Mouse (Mus musculus): ENCODE results near the gene Gemin5. TPM values are rescaled to one million over a fixed set of nuclear protein-coding genes. Genes with fewer than 3 reads are reported as not detected.
"Not testable (repeated sequence)": the region's sequence is repeated elsewhere in the genome, so short reads cannot be mapped to it uniquely, and the experiment has no call there.

Gene Gemin5
- polyA plus RNA-seq, 1 experiment from 2014 or later = 11.6 TPM

DNA sequence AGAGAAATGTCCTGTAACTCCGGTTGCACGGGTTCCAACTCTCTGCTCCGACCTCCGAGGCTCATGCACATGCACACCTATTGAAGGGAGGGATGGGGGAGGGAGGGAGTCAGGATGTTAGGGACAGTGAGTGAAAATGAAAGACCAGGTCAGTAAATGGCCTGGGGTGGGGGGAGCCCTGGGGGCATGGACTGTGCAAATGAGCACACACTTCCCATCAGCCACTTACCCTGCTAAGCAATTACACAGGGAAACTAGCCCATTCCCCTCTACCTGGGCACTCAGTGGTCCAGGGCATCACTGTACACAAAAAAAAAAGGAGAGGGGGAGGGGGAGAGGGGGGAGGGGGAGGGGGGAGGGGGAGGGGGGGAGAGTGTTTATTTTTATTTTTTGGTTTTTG is 30.3 kb upstream of the Gemin5 start:
- Histone ChIP-seq H3K27ac (no peak overlapping the region), H3K9ac (ENCODE audit: low read depth, low read length) (no peak overlapping the region; the same call in 1 of the 2 replicates), H3K4me3 (replicated peaks; ENCODE audit: low read depth, low read length) (peak overlapping the region; percentile 60), H3K36me3 (ENCODE audit: insufficient read depth, low read length) (no peaks in the 10 kb centered on the region), H3K27me3 (ENCODE audit: insufficient read depth, low read length) (no peaks in the 10 kb centered on the region), H3K4me2 (ENCODE audit: low read length) (peak overlapping the region; percentile 77), H3K4me1 (replicated peaks; ENCODE audit: insufficient read depth, low read length) (peaks cover 6% of the 10 kb centered on the region; the same call in 1 of the 2 replicates), H3K9me3 (replicated peaks; ENCODE audit: low read length) (no peaks in the 10 kb centered on the region)
- no peak for ATAC-seq (replicated peaks; ENCODE audit: low FRiP score, low read depth)
- no peak for DNase-seq (ENCODE audit: low spot score)
- TF ChIP-seq CTCF (IDR thresholded peaks at IDR 0.05; ENCODE audit: low read depth) = no peak
- 79% methylated on average over 4 of the region's 4 CpGs for WGBS

DNA sequence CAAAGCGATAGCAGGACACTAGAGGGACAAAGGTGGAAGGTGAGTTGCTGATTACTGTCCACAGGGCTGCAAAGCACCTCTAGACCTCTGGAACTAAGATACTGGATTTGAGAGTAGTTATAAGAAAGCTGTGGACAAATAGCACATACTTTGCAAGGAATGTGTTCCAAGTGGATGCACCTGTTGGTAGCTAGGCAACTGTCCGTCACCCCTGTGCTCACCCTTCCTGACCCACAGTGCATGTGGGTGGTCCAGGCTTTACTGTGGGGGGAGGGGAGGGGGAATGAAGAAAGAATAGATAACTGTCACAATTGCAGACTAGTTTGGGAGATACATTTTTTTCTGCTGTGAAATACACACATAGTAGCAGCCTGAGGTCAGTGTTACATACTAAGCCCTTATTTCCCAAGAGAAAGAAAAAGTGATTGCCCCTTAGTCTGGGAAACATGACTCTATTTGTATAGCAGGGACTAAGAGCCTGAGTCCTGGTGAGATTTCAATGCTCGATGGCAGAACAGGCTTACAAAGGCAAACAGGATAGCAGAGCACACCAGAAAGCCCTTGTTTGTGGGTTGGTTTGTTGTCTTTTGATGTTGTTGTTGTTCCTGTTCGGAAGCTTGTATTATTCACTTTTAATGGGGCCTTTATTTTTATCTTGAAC is 25.7 kb upstream of the Gemin5 start:
- ATAC-seq (replicated peaks; ENCODE audit: low FRiP score, low read depth) = peak; percentile 63; the same call in 1 of the 2 replicates

DNA sequence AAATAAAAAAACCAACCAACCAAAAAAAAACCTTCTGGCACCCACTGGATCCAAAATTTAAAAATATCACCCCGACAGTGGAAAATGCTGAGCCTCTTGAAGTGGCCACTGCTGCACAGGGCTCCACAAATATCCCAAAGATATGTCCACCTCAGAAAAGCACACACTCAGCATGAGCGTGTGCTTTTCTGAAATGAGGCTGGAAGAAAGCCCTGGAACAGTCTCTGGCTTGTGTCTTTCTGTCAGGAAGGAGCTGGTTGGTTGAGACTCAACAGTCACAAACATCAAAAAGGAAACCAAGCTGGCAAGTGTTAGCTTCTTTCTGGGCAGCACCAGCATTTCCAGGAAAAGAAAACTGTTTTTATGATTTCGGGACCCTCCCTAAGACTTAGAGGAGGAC is 25.0 kb upstream of the Gemin5 start:
- DNase-seq (ENCODE audit: low spot score) (no peak), ATAC-seq (replicated peaks; ENCODE audit: low FRiP score, low read depth) (no peak)
- H3K4me2 ChIP-seq (ENCODE audit: low read length) = no peak overlapping the region
- H3K27ac ChIP-seq = 0 out of 2 replicates have a peak overlapping the region, but pooled peaks have one; percentile 26
- H3K27me3 ChIP-seq (ENCODE audit: insufficient read depth, low read length) = no peaks in the 10 kb centered on the region
- TF ChIP-seq CTCF (IDR thresholded peaks at IDR 0.05; ENCODE audit: low read depth) = no peak
- peaks cover 11% of the 10 kb centered on the region; the same call in 1 of the 2 replicates for H3K4me1 ChIP-seq (replicated peaks; ENCODE audit: insufficient read depth, low read length)
- H3K36me3 ChIP-seq (ENCODE audit: insufficient read depth, low read length) = no peaks in the 10 kb centered on the region
- no peak overlapping the region for H3K4me3 ChIP-seq (replicated peaks; ENCODE audit: low read depth, low read length)
- H3K9ac ChIP-seq (ENCODE audit: low read depth, low read length) = no peak overlapping the region
- no peaks in the 10 kb centered on the region for H3K9me3 ChIP-seq (replicated peaks; ENCODE audit: low read length)
- 74% methylated on average over 3 of the region's 3 CpGs for WGBS

More for the DNA sequence above, 25.7 kb upstream of the Gemin5 start:
- no peak for TF ChIP-seq CTCF (IDR thresholded peaks at IDR 0.05; ENCODE audit: low read depth)
- peaks cover 11% of the 10 kb centered on the region; the same call in 1 of the 2 replicates for H3K4me1 ChIP-seq (replicated peaks; ENCODE audit: insufficient read depth, low read length)
- no peaks in the 10 kb centered on the region for H3K27me3 ChIP-seq (ENCODE audit: insufficient read depth, low read length)
- no peak overlapping the region for H3K9ac ChIP-seq (ENCODE audit: low read depth, low read length)
- WGBS = 45% methylated on average over 4 of the region's 4 CpGs
- no peak overlapping the region for H3K4me2 ChIP-seq (ENCODE audit: low read length)
- H3K36me3 ChIP-seq (ENCODE audit: insufficient read depth, low read length) = no peaks in the 10 kb centered on the region
- no peak for DNase-seq (ENCODE audit: low spot score)
- no peak overlapping the region for H3K4me3 ChIP-seq (replicated peaks; ENCODE audit: low read depth, low read length)
- no peaks in the 10 kb centered on the region for H3K9me3 ChIP-seq (replicated peaks; ENCODE audit: low read length)
- peak overlapping the region; percentile 26; the same call in 1 of the 2 replicates for H3K27ac ChIP-seq

DNA sequence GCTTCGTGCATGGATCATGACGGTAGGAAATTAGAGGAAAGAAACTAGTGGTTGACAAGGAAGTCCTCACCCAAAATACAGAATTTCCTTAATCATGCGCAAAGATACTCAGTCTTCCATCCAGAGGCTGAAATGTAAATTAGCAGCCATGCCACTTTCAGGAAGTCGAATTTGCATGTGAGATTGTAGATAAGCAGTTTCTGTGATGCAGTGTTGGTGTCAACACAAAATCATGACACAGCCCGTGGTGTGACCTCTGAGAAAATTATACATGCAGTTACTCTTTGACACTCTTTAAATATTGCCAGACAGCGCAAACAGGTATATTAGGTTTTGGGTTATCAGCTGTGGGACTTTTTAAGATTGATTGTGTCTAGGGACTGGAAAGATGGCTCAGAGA is 21.3 kb upstream of the Gemin5 start:
- TF ChIP-seq CTCF (IDR thresholded peaks at IDR 0.05; ENCODE audit: low read depth) = no peak
- Histone ChIP-seq H3K27me3 (ENCODE audit: insufficient read depth, low read length) (no peaks in the 10 kb centered on the region), H3K9ac (ENCODE audit: low read depth, low read length) (no peak overlapping the region), H3K4me1 (replicated peaks; ENCODE audit: insufficient read depth, low read length) (peaks cover 11% of the 10 kb centered on the region; the same call in 1 of the 2 replicates), H3K36me3 (ENCODE audit: insufficient read depth, low read length) (no peaks in the 10 kb centered on the region), H3K27ac (no peak overlapping the region), H3K4me3 (replicated peaks; ENCODE audit: low read depth, low read length) (no peak overlapping the region), H3K4me2 (ENCODE audit: low read length) (no peak overlapping the region), H3K9me3 (replicated peaks; ENCODE audit: low read length) (no peaks in the 10 kb centered on the region)
- 91% methylated on average over 6 of the region's 6 CpGs for WGBS
- DNase-seq (ENCODE audit: low spot score) (no peak), ATAC-seq (replicated peaks; ENCODE audit: low FRiP score, low read depth) (no peak)

DNA sequence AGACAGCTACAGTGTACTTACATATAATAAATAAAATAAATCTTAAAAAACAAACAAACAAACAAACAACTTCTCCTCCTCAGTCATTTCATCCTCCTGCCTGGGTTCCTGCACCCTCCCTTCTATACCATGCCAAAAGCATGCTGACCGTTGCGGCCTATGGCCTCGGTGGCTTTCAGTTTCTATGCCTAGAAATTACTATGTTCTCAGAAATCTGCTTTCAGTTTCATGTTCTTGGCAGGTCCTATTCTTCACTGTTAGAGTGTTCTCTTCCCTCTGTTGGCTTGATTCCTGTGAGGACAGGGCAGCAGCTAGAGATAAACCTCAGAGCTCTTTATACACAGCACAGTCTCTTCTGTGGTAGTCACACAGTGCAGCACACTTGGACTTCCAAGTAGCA is 15.2 kb upstream of the Gemin5 start:
- Histone ChIP-seq H3K4me3 (replicated peaks; ENCODE audit: low read depth, low read length) (no peak overlapping the region), H3K27me3 (ENCODE audit: insufficient read depth, low read length) (no peaks in the 10 kb centered on the region), H3K4me1 (replicated peaks; ENCODE audit: insufficient read depth, low read length) (no peaks in the 10 kb centered on the region), H3K4me2 (ENCODE audit: low read length) (no peak overlapping the region), H3K9me3 (replicated peaks; ENCODE audit: low read length) (no peaks in the 10 kb centered on the region), H3K36me3 (ENCODE audit: insufficient read depth, low read length) (0 out of 2 replicates have a peak, but pooled peaks cover 4% of the 10 kb centered on the region), H3K27ac (no peak overlapping the region), H3K9ac (ENCODE audit: low read depth, low read length) (no peak overlapping the region)
- ATAC-seq (replicated peaks; ENCODE audit: low FRiP score, low read depth) (no peak), DNase-seq (ENCODE audit: low spot score) (no peak)
- no peak for TF ChIP-seq CTCF (IDR thresholded peaks at IDR 0.05; ENCODE audit: low read depth)
- 90% methylated on average over 3 of the region's 3 CpGs for WGBS

DNA sequence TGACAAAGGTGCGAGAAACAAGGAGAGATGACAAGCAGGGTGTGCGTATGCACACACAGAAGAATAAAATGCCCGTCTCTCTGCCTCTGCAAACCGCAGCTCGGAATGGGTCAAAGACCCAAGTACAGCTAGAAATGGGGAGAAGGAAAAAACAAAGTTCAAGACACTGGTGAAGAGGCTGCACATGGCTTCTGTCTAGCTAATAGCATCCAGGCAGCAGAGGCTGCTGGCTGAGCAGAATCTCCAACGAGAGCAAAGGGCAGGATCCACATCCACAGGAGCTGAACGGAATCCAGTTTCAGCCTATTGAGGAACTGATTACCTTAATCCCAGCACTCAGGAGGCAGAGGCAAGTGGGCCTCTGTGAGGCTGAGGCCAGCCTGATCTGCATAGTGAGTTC is 12.4 kb upstream of the Gemin5 start:
- 88% methylated on average over 7 of the region's 7 CpGs for WGBS
- Histone ChIP-seq H3K36me3 (ENCODE audit: insufficient read depth, low read length) (peaks cover 20% of the 10 kb centered on the region; the same call in 1 of the 2 replicates), H3K27ac (no peak overlapping the region), H3K4me1 (replicated peaks; ENCODE audit: insufficient read depth, low read length) (no peaks in the 10 kb centered on the region), H3K9ac (ENCODE audit: low read depth, low read length) (no peak overlapping the region), H3K4me3 (replicated peaks; ENCODE audit: low read depth, low read length) (no peak overlapping the region), H3K4me2 (ENCODE audit: low read length) (no peak overlapping the region), H3K9me3 (replicated peaks; ENCODE audit: low read length) (no peaks in the 10 kb centered on the region), H3K27me3 (ENCODE audit: insufficient read depth, low read length) (no peaks in the 10 kb centered on the region)
- ATAC-seq (replicated peaks; ENCODE audit: low FRiP score, low read depth) (no peak), DNase-seq (ENCODE audit: low spot score) (no peak)
- TF ChIP-seq CTCF (IDR thresholded peaks at IDR 0.05; ENCODE audit: low read depth) = no peak

DNA sequence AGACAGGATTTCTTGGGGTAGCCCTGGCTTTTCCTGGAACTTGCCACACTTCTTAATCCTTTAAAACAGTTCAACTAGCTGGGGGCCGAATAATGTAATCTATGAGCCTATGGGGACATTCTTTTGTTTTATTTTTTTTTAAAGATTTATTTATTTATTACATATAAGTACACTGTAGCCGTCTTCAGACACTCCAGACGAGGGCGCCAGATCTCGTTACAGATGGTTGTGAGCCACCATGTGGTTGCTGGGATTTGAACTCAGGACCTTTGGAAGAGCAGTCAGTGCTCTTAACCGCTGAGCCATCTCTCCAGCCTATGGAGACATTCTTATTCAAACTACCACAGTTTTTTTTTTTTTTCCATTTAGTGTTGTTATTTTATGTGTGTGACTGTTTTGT is 11.6 kb upstream of the Gemin5 start:
- not testable (repeated sequence) for ATAC-seq (replicated peaks; ENCODE audit: low FRiP score, low read depth); DNase-seq (ENCODE audit: low spot score); H3K27ac ChIP-seq; H3K4me1 ChIP-seq (replicated peaks; ENCODE audit: insufficient read depth, low read length); H3K4me3 ChIP-seq (replicated peaks; ENCODE audit: low read depth, low read length); H3K9ac ChIP-seq (ENCODE audit: low read depth, low read length); H3K4me2 ChIP-seq (ENCODE audit: low read length); H3K9me3 ChIP-seq (replicated peaks; ENCODE audit: low read length); H3K27me3 ChIP-seq (ENCODE audit: insufficient read depth, low read length)
- H3K36me3 ChIP-seq (ENCODE audit: insufficient read depth, low read length) = peaks cover 28% of the 10 kb centered on the region; the same call in 1 of the 2 replicates
- WGBS = 95% methylated on average over 6 of the region's 6 CpGs

Data from kidney, postnatal 0 days (tissue).